9 mouse cellular contexts compared by ENCODE assay signal in genomic region chr12:40499627-40500329, GRCm38 (mm10). TPM values are rescaled to one million over a fixed set of nuclear protein-coding genes. Genes with fewer than 3 reads are reported as not detected.
A peak's percentile ranks its signal among the peaks of the same experiment; 100 is the strongest.
DNase-seq lines count a peak whose midpoint lies in the region; ATAC-seq lines count a peak whose summit lies in the region.
"Had no signal": no experiment of that assay in that cellular context is flagged by ENCODE, and none has a peak within 500 bp of the region (broad histone marks: within the 10 kb centered on the region; RNA-seq: fewer than 3 reads in every experiment).

No protein-coding gene starts in this region.

- 42% methylated on average over 5 of the region's 5 CpGs for WGBS in heart, embryonic 11.5 days (ENCODE audit: insufficient replicate concordance)

- H3K9ac ChIP-seq in heart, embryonic 11.5 days (ENCODE audit: low read depth, low read length), result no peak overlapping the region
- H3K9ac ChIP-seq: embryonic facial prominence, embryonic 12.5 days had no signal

- H3K4me2 ChIP-seq in heart, embryonic 11.5 days, result no peak overlapping the region
- H3K4me2 ChIP-seq: embryonic facial prominence, embryonic 12.5 days had no signal

- peaks cover 11% of the 10 kb centered on the region for H3K4me1 ChIP-seq in heart, embryonic 11.5 days (ENCODE audit: control insufficient read depth, insufficient read depth, low read length)

- no peak overlapping the region for H3K27ac ChIP-seq in heart, embryonic 11.5 days (ENCODE audit: low read depth, low read length)
- H3K27ac ChIP-seq: embryonic facial prominence, embryonic 12.5 days had no signal

- peak; percentile 98 for DNase-seq in heart, adult 11 months
- peak; percentile 53 for DNase-seq in cerebellum, adult 8-10 months
- DNase-seq in heart, adult 9 months (ENCODE audit: low spot score in 2 of 2), result peak; percentile 77 to 83
- peak; percentile 78 to 84 for DNase-seq in lung, adult 18-20 months
- DNase-seq in left cerebral cortex, adult 8-10 months (ENCODE audit: low spot score in 2 of 2), result no peak
- no peak for DNase-seq in layer of hippocampus, adult 9-10 months (ENCODE audit: low spot score)

- ATAC-seq in heart, embryonic 11.5 days (replicated peaks; ENCODE audit: insufficient number of reproducible peaks, low FRiP score, low TSS enrichment), result no peak
- ATAC-seq in megakaryocyte, adult 5-6 weeks (ENCODE audit: poor library complexity, severe bottlenecking), result no peak

- no peak overlapping the region for H3K4me3 ChIP-seq in heart, embryonic 11.5 days (ENCODE audit: low read depth, low read length)
- H3K4me3 ChIP-seq: embryonic facial prominence, embryonic 12.5 days had no signal

- H3K27me3 ChIP-seq in heart, embryonic 11.5 days (ENCODE audit: control insufficient read depth, insufficient read depth, low read length), result no peaks in the 10 kb centered on the region
- H3K27me3 ChIP-seq: embryonic facial prominence, embryonic 12.5 days had no signal

- no peaks in the 10 kb centered on the region for H3K36me3 ChIP-seq in heart, embryonic 11.5 days (ENCODE audit: control insufficient read depth, insufficient read depth, low read length)
- H3K36me3 ChIP-seq: embryonic facial prominence, embryonic 12.5 days had no signal

- H3K9me3 ChIP-seq in heart, embryonic 11.5 days (replicated peaks; ENCODE audit: control insufficient read depth, low read length), result no peaks in the 10 kb centered on the region
- H3K9me3 ChIP-seq: embryonic facial prominence, embryonic 12.5 days had no signal

RNA-seq across cellular contexts. Expression of gene Dock4, which starts 54.0 kb away (rescaled TPM):
- 6.1 and 8.1 TPM in 2 replicates for polyA plus RNA-seq in heart, embryonic 11.5 days (2014; fragmentation: Nextera tagmentation; extraction: Ambion mirVana)
- 11.4 and 12.2 TPM in 2 replicates for total RNA-seq in megakaryocyte, adult 5-6 weeks (2015)
- 5.3 and 8.8 TPM in 2 replicates for total RNA-seq in megakaryocyte, adult 5-6 weeks (2017)
- total RNA-seq in left cerebral cortex, adult 8-10 months (2022), result 10 to 100 TPM; 81.2 to 91.5 (median 85.3) TPM

RNA-seq across cellular contexts. Expression of gene Zfp277, which starts 54.1 kb away (rescaled TPM):
- 32.4 and 35.8 TPM in 2 replicates for polyA plus RNA-seq in heart, embryonic 11.5 days (2014; fragmentation: Nextera tagmentation; extraction: Ambion mirVana)
- total RNA-seq in megakaryocyte, adult 5-6 weeks (2015), result 38.3 and 44.2 TPM in 2 replicates
- 43.9 and 44.6 TPM in 2 replicates for total RNA-seq in megakaryocyte, adult 5-6 weeks (2017)
- total RNA-seq in left cerebral cortex, adult 8-10 months (2022), result 10 to 100 TPM; 19.8 to 23.3 (median 20.0) TPM

Comparison
In these comparisons a context has a peak if more than half of its experiments do, and no peak if none do; other contexts are left out.
1. DNase-seq: peak in heart, adult 11 months (single experiment), cerebellum, adult 8-10 months (single experiment), heart, adult 9 months (2 of 2) and lung, adult 18-20 months (2 of 2); none in left cerebral cortex, adult 8-10 months (0 of 2) and layer of hippocampus, adult 9-10 months (single experiment).
2. RNA of gene Dock4, which starts 54.0 kb away (total RNA-seq): 81.2 to 91.5 TPM in left cerebral cortex, adult 8-10 months; 5.3 to 12.2 TPM in megakaryocyte, adult 5-6 weeks; every median in the first group is over 4 times any median in the second.